Mouse (Mus musculus) midbrain, embryonic 13.5 days (tissue): ENCODE data around the gene Fxn. TPM values are rescaled to one million over a fixed set of nuclear protein-coding genes. Genes with fewer than 3 reads are reported as not detected.

Source experiments
- polyA plus RNA-seq: library from polyadenylated mRNA; unstranded; fragments of >200 nt; fragmentation: Nextera tagmentation; extraction: Ambion mirVana; gene quantifications from 2 replicates; pipeline ENCODE4 v1.2.1, GENCODE M21; 2015

Gene Fxn
- polyA plus RNA-seq, 1 experiment from 2014 or later, result 40.1 TPM

Other genes starting within 250 kb of the Fxn start
- 1.4 and 1.5 TPM in 2 replicates for gene Fam189a2, start 249.6 kb downstream of the Fxn start, polyA plus RNA-seq
- 13.6 and 13.9 TPM in 2 replicates for gene Tjp2, start 55.6 kb downstream of the Fxn start, polyA plus RNA-seq
- 52.7 and 54.5 TPM in 2 replicates for gene Fam122a, start 196.8 kb upstream of the Fxn start, polyA plus RNA-seq